Mouse (Mus musculus): Measurements from ENCODE around the gene Setmar. TPM values are rescaled to one million over a fixed set of nuclear protein-coding genes. Genes with fewer than 3 reads are reported as not detected.
A peak's percentile ranks its signal among the peaks of the same experiment; 100 is the strongest.

The Setmar gene
- total RNA-seq, 2 experiments from 2014 or later: 5.5 to 5.7 TPM

GRCm38 (mm10) chr6:108111693-108112092, 46.8 kb downstream of the Setmar start:
- DNase-seq (ENCODE audit: low spot score): no peak

GRCm38 (mm10) chr6:108114971-108115370, 50.1 kb downstream of the Setmar start:
- DNase-seq (ENCODE audit: low spot score): no peak

- DNase-seq (ENCODE audit: low spot score): no peak
Observed at GRCm38 (mm10) chr6:108117881-108118280, 53.0 kb downstream of the Setmar start.

- no peak for DNase-seq (ENCODE audit: low spot score)
Observed at GRCm38 (mm10) chr6:108125474-108125873, 60.6 kb downstream of the Setmar start.

- peak; percentile 6 for DNase-seq (ENCODE audit: low spot score)
Observed at GRCm38 (mm10) chr6:108126631-108127030, 61.8 kb downstream of the Setmar start.

Other genes with a start within 250 kb of the Setmar start
- gene Sumf1, start 120.5 kb downstream of the Setmar start, total RNA-seq (2021): 1 to 10 TPM; 8.4 to 10.0 TPM
- 10 to 100 TPM; 15.1 to 20.0 TPM for gene Itpr1, start 148.1 kb downstream of the Setmar start, total RNA-seq (2021)

All from gastrocnemius, adult 18-20 months (tissue).